In genomic region chr12:71651251-71651650, GRCm38 (mm10) we compare ENCODE assay signal across 28 mouse cellular contexts.
DNase-seq lines count a peak whose midpoint lies in the region; ATAC-seq and TF ChIP-seq lines count a peak whose summit lies in the region.
"Had no signal": no experiment of that assay in that cellular context is flagged by ENCODE, and none has a peak within 500 bp of the region (broad histone marks: within the 10 kb centered on the region; RNA-seq: fewer than 3 reads in every experiment).

No protein-coding gene starts in this region.

- no peak for ATAC-seq in hindbrain, postnatal 0 days
- no peak for ATAC-seq in hindbrain, embryonic 12.5 days (ENCODE audit: low FRiP score)
- ATAC-seq in forebrain, embryonic 11.5 days (replicated peaks; ENCODE audit: low FRiP score) = no peak
- ATAC-seq in kidney, embryonic 16.5 days (ENCODE audit: low FRiP score, low TSS enrichment) = no peak
- ATAC-seq: hindbrain, embryonic 16.5 days; intestine, embryonic 15.5 days had no signal

- H3K4me2 ChIP-seq in hindbrain, postnatal 0 days (ENCODE audit: low read depth, low read length) = no peak overlapping the region
- no peak overlapping the region for H3K4me2 ChIP-seq in hindbrain, embryonic 12.5 days (replicated peaks)
- no peak overlapping the region for H3K4me2 ChIP-seq in forebrain, embryonic 11.5 days (ENCODE audit: low read depth, low read length, severe bottlenecking)
- H3K4me2 ChIP-seq in kidney, embryonic 16.5 days (replicated peaks; ENCODE audit: low read depth, low read length) = no peak overlapping the region
- H3K4me2 ChIP-seq: forebrain, embryonic 12.5 days; heart, embryonic 13.5 days; intestine, embryonic 15.5 days; limb, embryonic 15.5 days; liver, embryonic 15.5 days; lung, embryonic 14.5 days; midbrain, embryonic 11.5 days; neural tube, embryonic 13.5 days; stomach, embryonic 15.5 days had no signal

- H3K9ac ChIP-seq in hindbrain, postnatal 0 days (replicated peaks; ENCODE audit: low read length) = no peak overlapping the region
- no peak overlapping the region for H3K9ac ChIP-seq in hindbrain, embryonic 12.5 days
- no peak overlapping the region for H3K9ac ChIP-seq in forebrain, embryonic 11.5 days (ENCODE audit: low read length)
- no peak overlapping the region for H3K9ac ChIP-seq in kidney, embryonic 16.5 days (replicated peaks; ENCODE audit: low read length)
- H3K9ac ChIP-seq: forebrain, embryonic 12.5 days; heart, embryonic 13.5 days; intestine, embryonic 15.5 days; limb, embryonic 15.5 days; liver, embryonic 15.5 days; lung, embryonic 14.5 days; neural tube, embryonic 13.5 days; stomach, embryonic 15.5 days had no signal

- H3K4me1 ChIP-seq in hindbrain, postnatal 0 days (ENCODE audit: insufficient read depth, low read length) = no peaks in the 10 kb centered on the region
- no peaks in the 10 kb centered on the region for H3K4me1 ChIP-seq in hindbrain, embryonic 12.5 days
- no peaks in the 10 kb centered on the region for H3K4me1 ChIP-seq in forebrain, embryonic 11.5 days (replicated peaks; ENCODE audit: control insufficient read depth, insufficient read depth, low read length)
- no peaks in the 10 kb centered on the region for H3K4me1 ChIP-seq in kidney, embryonic 16.5 days (ENCODE audit: insufficient read depth, low read length)
- H3K4me1 ChIP-seq: forebrain, embryonic 12.5 days; intestine, embryonic 15.5 days; limb, embryonic 10.5 days; limb, embryonic 15.5 days; liver, embryonic 15.5 days; neural tube, embryonic 13.5 days; stomach, embryonic 15.5 days had no signal

- TF ChIP-seq CTCF in hindbrain, postnatal 0 days (IDR thresholded peaks at IDR 0.05; ENCODE audit: low read depth) = no peak

- H3K27me3 ChIP-seq in hindbrain, postnatal 0 days (ENCODE audit: insufficient read depth, low read length) = no peaks in the 10 kb centered on the region
- H3K27me3 ChIP-seq in hindbrain, embryonic 12.5 days = no peaks in the 10 kb centered on the region
- H3K27me3 ChIP-seq in forebrain, embryonic 11.5 days (ENCODE audit: control insufficient read depth, insufficient read depth, low read length) = no peaks in the 10 kb centered on the region
- H3K27me3 ChIP-seq in kidney, embryonic 16.5 days (ENCODE audit: insufficient read depth, low read length) = no peaks in the 10 kb centered on the region
- H3K27me3 ChIP-seq: forebrain, embryonic 12.5 days; heart, embryonic 13.5 days; intestine, embryonic 15.5 days; limb, embryonic 15.5 days; liver, embryonic 15.5 days; neural tube, embryonic 13.5 days; stomach, embryonic 15.5 days had no signal

- no peak overlapping the region for H3K4me3 ChIP-seq in hindbrain, postnatal 0 days (ENCODE audit: low read length)
- no peak overlapping the region for H3K4me3 ChIP-seq in hindbrain, embryonic 12.5 days
- H3K4me3 ChIP-seq in forebrain, embryonic 11.5 days (ENCODE audit: low read depth, low read length) = no peak overlapping the region
- no peak overlapping the region for H3K4me3 ChIP-seq in kidney, embryonic 16.5 days (ENCODE audit: low read length)
- H3K4me3 ChIP-seq: erythroblast, embryonic 14.5 days; forebrain, embryonic 12.5 days; heart, embryonic 13.5 days; intestine, embryonic 15.5 days; limb, embryonic 10.5 days; limb, embryonic 15.5 days; liver, embryonic 15.5 days; neural tube, embryonic 13.5 days; stomach, embryonic 15.5 days had no signal

- H3K36me3 ChIP-seq in hindbrain, postnatal 0 days (ENCODE audit: insufficient read depth, low read length) = no peaks in the 10 kb centered on the region
- no peaks in the 10 kb centered on the region for H3K36me3 ChIP-seq in hindbrain, embryonic 12.5 days
- no peaks in the 10 kb centered on the region for H3K36me3 ChIP-seq in forebrain, embryonic 11.5 days (ENCODE audit: control insufficient read depth, insufficient read depth, low read length)
- H3K36me3 ChIP-seq in kidney, embryonic 16.5 days (ENCODE audit: insufficient read depth, low read length) = no peaks in the 10 kb centered on the region
- H3K36me3 ChIP-seq: forebrain, embryonic 12.5 days; G1E; heart, embryonic 13.5 days; intestine, embryonic 15.5 days; limb, embryonic 10.5 days; limb, embryonic 15.5 days; liver, embryonic 15.5 days; neural tube, embryonic 13.5 days; stomach, embryonic 15.5 days had no signal

- 43% methylated on average over 2 of the region's 2 CpGs for WGBS in hindbrain, postnatal 0 days
- 57% methylated on average over 2 of the region's 2 CpGs for WGBS in hindbrain, embryonic 12.5 days
- 75% methylated on average over 2 of the region's 2 CpGs for WGBS in forebrain, embryonic 11.5 days
- WGBS in kidney, embryonic 16.5 days = 67% methylated on average over 2 of the region's 2 CpGs

- no peak overlapping the region for H3K27ac ChIP-seq in hindbrain, postnatal 0 days
- H3K27ac ChIP-seq in hindbrain, embryonic 12.5 days = no peak overlapping the region
- H3K27ac ChIP-seq in forebrain, embryonic 11.5 days (ENCODE audit: low read depth, low read length) = no peak overlapping the region
- H3K27ac ChIP-seq in kidney, embryonic 16.5 days (ENCODE audit: low read length) = no peak overlapping the region
- H3K27ac ChIP-seq: forebrain, embryonic 12.5 days; heart, embryonic 13.5 days; intestine, embryonic 15.5 days; limb, embryonic 10.5 days; limb, embryonic 15.5 days; liver, embryonic 15.5 days; neural tube, embryonic 13.5 days; stomach, embryonic 15.5 days had no signal

- DNase-seq in hindbrain, postnatal 0 days (ENCODE audit: low spot score) = peak; percentile 23
- peak; percentile 36 to 45 for DNase-seq in cerebellum, adult 18-20 months
- peak; percentile 47 to 49 for DNase-seq in cerebellum, postnatal 10 days
- no peak for DNase-seq in forebrain, embryonic 11.5 days (ENCODE audit: low spot score)
- DNase-seq in thymus, postnatal 10 days (ENCODE audit: low spot score in 2 of 2) = no peak
- DNase-seq: adrenal gland, adult 8-10 months; gastrocnemius, postnatal 10 days; heart, postnatal 10 days; kidney, adult 8-10 months; kidney, postnatal 10 days; layer of hippocampus, adult 9-11 months; lung, embryonic 14.5 days; right cerebral cortex, postnatal 25 days; thymus, postnatal 14 days had no signal

- no peaks in the 10 kb centered on the region for H3K9me3 ChIP-seq in hindbrain, postnatal 0 days (ENCODE audit: low read length)
- no peaks in the 10 kb centered on the region for H3K9me3 ChIP-seq in hindbrain, embryonic 12.5 days (replicated peaks)
- H3K9me3 ChIP-seq in forebrain, embryonic 11.5 days (ENCODE audit: control insufficient read depth, low read length) = no peaks in the 10 kb centered on the region
- H3K9me3 ChIP-seq in kidney, embryonic 16.5 days (ENCODE audit: low read length) = no peaks in the 10 kb centered on the region
- H3K9me3 ChIP-seq: forebrain, embryonic 12.5 days; G1E; heart, embryonic 13.5 days; intestine, embryonic 15.5 days; limb, embryonic 10.5 days; limb, embryonic 15.5 days; liver, embryonic 15.5 days; neural tube, embryonic 13.5 days; stomach, embryonic 15.5 days had no signal

Comparison
In these comparisons a context has a peak if more than half of its experiments do, and no peak if none do; other contexts are left out.
1. DNase-seq: peak in hindbrain, postnatal 0 days (single experiment), cerebellum, adult 18-20 months (2 of 2) and cerebellum, postnatal 10 days (2 of 2); none in forebrain, embryonic 11.5 days (single experiment) and thymus, postnatal 10 days (0 of 2).